Mouse (Mus musculus): ENCODE results near the gene Dcps.

DNA sequence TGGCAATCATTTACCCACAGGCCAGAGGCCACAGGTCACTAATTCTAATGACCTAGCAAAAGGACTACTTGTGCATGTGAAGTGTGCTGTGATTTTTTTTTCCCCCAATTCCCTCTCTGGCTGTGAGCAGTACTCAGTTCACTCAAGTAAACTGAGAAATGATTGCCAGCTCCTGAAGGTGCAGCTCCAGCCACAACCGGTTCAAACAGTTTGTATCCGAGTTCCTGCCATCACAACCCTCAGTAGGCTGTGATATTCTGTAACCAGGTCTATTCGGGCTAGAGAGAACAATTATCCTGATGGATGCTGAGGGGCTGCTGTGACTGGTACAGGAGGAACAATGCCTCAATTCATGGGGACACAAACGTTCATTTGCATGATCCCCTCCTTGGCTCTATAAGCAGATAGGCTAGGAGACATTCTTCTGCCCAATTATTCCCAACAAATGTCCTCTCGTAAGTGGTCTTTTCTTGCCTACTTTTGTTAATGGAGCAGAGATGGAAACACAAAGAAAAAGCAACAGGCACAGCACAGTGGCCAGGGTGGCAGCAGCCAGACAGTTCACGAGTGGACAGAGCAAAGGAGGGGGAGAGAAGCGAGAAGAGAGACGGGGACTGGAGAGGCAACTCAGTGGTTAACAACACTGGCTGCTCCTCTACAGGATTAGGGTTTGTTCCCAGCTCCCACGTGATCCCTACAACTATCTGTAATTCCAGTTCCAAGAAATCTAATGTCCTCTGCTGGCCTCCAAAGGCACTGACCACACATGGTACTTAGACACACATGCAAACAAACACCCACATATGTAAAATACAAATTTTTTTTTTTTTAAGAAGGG lies 8.8 kb downstream of the Dcps start:
- TF ChIP-seq CTCF (IDR thresholded peaks at IDR 0.05; ENCODE audit: low read depth, low read length) (no peak), GATA1 (IDR thresholded peaks at IDR 0.05; ENCODE audit: borderline replicate concordance, low read length) (no peak), TAL1 (conservative IDR thresholded peaks at IDR 0.05; ENCODE audit: low read depth, low read length) (no peak)

Measured in G1E (cell line).